Mouse (Mus musculus) B cell, adult 2 months (primary cell): ENCODE measurements around the gene Psd.

Source experiments
- DNase-seq, 2 experiments: peaks; one replicate each; pipeline ENCODE4 v3.0.0; 2022

The Psd gene

DNA sequence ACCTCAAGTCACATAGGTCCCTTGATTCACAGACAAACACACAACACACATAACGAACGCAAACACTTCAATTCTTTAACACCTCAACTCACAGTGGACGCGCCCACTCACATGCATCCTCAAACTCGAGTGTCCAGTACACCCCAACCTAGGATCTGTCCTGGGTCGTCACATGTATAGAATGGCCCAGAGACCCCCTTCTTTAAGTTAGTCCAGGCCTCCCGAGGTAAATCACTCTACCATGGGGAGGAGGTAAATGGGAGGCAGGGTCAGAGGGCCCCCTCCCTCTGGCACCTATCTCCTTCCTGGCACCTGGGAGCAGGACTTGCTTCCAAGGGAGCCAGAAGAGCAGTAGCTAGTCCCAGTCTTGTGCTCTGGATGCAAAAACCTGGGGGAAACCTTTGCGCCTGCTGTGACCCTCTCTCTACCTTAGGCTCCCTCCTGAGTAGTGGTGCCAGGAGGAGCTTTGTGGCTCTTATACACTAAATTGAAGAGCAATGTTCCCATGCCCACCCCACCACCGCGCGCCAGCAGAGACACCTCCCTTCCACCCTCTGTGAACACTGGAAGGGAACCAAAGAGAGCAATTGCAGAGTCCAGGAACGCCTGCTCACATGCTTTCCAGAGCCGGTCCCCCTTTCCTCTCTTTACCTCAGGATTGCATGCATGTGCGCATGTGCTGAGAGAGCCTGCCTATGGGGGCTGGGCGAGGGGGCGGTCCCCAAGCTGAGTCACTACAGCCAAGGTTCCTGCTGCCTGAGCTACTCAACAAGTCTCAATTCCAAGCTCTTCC, 8.2 kb downstream of the Psd start:
- peak; percentile 38 to 40 for DNase-seq

DNA sequence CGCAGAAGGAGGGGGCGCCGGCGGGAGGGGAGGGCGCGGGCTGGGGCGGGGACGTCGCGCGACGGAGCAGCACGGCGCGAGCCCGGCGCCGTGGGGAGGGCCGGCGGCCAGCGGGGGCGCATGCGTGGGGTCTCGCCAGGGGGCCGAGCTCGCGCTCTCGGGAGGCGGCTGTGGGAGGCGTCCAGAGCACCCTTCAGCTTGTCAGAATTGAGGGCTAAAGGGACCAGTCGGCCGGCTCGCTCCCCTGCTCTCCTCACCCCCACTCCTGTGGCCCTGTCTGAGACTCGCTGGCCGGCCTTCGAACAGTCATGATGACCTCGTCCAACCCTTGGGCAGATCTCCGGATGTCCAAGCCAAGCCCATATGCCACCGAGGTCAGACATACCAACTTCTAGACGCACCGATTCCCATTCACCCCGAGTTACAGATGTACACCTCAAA, 8.9 kb downstream of the Psd start:
- peak in 1 of 2 experiments; percentile 12 for DNase-seq

- no peak for DNase-seq
These were observed 9.4 kb downstream of the Psd start for GRCm38 (mm10) chr19:46317546-46317885.

GRCm38 (mm10) chr19:46316846-46317545, 10.0 kb downstream of the Psd start:
- peak; percentile 36 to 37 for DNase-seq

DNA sequence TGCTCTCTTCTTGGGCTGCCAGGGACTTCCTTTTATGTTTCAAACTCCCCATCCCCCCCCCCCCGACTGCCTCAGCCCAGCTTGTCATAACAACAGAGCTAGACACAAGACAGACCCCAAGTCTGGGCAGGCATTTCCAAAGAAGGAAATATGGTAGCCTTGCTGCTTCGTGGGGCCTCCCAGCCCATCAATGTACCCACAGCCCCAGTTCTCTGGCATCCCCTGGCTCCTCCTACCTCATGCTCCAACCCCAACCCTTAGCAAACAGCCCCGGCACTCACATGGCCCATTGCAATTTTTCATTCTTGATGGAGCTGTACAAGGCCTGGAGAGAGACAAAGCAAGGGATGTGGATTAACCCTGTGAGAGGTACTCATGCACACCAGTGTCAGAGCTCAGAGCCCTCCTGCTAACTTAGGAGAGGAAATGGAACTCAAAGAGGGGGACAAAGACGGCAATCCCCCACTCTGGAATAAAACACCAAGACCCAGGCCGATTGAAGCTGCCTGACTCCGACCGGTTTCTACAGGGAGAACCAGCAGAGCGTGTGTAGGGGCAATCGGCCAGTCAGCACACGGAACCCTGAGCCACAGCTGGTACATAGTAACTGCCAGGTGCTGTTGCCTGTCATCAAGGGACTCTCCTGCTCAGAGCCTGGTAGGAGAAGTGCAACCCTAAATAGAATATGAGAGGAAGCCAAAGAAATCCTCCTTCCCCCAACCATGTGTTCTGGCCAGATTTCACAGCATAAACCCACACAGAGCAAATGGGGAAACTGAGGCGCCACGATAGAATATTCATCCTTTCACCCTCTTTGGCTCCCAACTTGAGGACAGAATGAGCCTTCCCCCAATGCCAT, 11.0 kb downstream of the Psd start:
- DNase-seq = peak in 1 of 2 experiments; percentile 21

DNA sequence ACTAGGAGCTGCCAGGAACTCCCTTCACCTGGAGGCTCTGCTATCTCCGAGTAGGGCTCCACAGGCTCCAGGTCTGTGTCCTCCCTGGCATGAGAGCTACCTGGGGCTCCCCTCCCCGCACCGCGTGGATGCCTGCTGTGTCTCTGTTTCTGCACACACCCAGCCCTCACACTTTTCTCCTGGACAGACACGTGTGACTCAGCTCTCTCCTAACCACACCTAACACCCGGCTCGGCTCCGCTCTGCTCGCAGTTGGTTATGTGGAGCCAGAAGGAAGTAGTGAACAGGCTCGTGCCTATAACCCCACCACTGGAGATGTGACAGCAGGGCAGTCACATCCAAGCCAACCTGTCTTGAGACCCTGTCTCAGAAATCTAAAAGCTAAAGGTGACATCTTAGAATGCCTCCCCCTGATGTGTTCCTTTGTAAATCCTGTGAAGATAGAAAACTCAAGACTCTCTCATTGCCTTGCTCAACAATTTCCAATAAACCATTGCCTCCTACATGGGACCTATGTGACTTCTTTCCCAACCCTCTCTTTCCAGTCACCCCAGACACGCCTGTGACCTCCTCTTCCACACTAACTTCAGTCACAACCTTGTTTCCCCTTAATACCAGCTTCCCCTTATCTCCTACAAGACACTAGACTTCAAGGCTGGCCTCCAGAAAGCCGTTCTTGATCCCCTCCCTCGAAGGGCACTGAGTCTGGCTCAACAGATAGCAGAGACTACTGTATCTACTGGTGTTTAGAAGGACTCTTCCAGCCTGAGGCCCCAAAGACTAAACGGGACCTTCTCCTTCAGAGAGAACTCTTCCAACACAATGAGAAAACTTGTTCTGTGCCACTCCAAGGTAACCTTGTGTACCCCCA, 11.8 kb downstream of the Psd start:
- DNase-seq = peak; percentile 39 to 40

GRCm38 (mm10) chr19:46314151-46314601, 12.8 kb downstream of the Psd start:
- DNase-seq = peak; percentile 55 to 65

- no peak for DNase-seq
These were observed 13.4 kb downstream of the Psd start for GRCm38 (mm10) chr19:46313591-46313990.

DNA sequence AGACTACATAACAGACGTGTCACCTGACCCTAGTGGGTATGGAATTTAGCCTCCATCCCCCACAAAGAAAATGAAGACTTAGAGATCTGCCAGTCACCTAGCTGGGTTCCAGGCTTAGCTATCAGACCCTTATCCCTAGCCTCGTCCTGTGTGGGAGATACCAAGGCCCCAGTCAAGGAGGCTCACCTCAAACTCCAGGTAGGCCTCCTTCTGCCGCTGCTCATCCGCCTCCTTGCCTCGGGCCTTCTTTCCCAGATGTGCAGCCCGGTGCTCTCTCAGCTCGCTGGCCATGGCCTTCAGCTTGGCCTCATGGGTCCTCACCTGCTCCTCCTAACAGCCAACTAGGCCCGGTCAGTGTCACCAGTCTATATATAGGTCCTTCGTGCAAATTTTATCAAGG, 13.8 kb downstream of the Psd start:
- DNase-seq = no peak

DNA sequence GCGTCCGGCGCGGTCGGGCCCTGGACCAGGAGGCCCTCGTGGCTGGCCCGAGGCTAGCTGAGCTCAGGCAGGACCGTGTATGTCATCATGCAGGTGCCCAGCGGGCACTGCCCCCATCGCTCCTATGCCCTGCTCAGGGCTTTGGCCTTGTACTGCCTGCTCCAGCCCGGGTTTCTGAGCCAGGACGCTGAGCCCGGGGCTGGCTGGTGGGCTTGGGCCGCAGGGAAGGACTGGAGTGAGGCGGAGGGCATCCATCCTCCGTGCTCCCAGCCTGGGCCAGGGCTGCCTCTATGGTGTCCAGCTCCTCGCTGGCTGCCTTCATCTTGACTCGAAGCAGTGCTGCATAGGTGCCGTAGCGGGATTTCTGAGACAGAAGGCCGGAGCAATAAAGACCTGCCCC, 14.4 kb downstream of the Psd start:
- no peak for DNase-seq

DNA sequence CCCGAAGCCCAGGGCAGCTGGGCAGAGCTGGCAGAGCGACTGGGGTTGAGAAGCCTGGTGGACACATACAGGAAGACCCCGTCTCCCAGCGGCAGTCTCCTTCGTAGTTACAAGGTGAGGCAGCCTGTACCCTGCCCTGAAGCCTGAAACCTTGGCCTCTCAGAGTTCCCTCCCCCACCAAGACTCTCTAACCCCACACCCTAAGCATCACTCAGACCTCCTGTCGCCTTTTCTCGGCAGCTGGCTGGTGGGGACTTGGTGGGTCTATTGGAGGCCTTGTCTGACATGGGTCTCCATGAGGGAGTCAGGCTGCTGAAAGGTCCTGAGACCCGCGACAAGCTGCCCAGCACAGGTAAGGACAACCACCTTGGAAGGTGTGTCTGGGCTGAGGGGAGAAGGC, 15.6 kb downstream of the Psd start:
- DNase-seq = no peak

- no peak for DNase-seq
These were observed 16.6 kb downstream of the Psd start for GRCm38 (mm10) chr19:46310312-46310865.

DNA sequence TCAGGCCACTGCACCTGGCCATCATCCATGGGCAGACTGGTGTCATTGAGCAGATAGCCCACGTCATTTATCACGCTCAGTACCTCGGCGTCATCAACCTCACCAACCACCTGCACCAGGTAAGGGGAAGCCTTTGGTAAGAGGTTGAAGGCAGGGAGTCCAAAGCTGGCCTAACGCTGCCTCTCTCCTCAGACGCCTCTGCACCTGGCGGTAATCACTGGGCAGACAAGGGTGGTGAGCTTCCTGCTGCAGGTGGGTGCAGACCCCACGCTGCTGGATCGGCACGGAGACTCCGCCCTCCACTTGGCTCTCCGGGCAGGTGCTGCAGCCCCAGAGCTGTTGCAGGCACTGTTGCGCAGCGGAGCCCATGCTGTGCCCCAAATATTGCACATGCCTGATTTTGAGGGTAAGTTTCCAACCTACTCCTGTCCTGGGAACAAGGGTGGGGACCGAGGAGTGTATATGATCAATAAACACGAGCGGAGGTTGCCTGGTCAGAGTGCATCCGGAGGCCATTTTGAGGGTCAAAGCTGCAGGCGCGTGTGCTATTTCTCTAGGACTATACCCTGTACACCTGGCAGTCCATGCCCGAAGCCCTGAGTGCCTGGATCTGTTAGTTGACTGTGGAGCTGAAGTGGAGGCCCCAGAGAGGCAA, 17.2 kb downstream of the Psd start:
- DNase-seq = no peak

- peak; percentile 86 to 87 for DNase-seq
These were observed 18.1 kb downstream of the Psd start for GRCm38 (mm10) chr19:46308706-46309435.

DNA sequence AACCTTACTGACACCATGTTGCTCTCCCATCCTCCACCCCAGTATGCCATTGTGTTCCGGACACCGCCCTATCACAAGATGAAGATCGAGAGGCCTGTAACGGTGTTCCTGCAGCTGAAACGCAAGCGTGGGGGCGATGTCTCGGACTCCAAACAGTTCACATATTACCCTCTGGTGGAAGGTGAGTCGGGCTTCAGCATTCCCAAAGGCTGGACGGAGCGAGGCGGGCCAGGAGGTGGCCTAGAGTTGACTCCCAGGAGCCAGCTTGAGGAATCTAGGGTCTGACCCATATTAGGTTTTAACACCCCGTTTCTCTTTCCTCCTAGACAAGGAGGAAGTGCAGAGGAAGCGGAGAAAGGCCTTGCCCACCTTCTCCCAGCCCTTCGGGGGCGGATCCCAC, 18.7 kb downstream of the Psd start:
- no peak for DNase-seq

- no peak for DNase-seq
These were observed 19.2 kb downstream of the Psd start for GRCm38 (mm10) chr19:46307781-46308180.

GRCm38 (mm10) chr19:46306751-46307289, 20.1 kb downstream of the Psd start:
- no peak for DNase-seq

DNA sequence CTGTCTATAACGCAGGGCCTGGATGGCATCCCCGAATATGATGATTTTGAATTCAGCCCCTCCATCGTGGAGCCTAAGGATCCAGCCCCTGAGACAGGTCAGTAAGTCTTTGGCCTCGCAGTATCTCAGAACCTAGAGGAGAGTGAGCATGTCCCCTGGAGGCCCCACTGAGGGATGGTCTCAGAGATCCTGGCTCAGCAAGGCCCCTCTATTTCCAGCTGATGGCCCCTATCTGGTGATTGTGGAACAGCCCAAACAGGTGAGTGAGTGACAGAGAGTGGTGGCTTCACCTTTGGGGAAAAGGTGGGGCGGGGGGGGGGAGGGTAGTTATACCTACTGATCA, 20.7 kb downstream of the Psd start:
- DNase-seq = no peak

DNA sequence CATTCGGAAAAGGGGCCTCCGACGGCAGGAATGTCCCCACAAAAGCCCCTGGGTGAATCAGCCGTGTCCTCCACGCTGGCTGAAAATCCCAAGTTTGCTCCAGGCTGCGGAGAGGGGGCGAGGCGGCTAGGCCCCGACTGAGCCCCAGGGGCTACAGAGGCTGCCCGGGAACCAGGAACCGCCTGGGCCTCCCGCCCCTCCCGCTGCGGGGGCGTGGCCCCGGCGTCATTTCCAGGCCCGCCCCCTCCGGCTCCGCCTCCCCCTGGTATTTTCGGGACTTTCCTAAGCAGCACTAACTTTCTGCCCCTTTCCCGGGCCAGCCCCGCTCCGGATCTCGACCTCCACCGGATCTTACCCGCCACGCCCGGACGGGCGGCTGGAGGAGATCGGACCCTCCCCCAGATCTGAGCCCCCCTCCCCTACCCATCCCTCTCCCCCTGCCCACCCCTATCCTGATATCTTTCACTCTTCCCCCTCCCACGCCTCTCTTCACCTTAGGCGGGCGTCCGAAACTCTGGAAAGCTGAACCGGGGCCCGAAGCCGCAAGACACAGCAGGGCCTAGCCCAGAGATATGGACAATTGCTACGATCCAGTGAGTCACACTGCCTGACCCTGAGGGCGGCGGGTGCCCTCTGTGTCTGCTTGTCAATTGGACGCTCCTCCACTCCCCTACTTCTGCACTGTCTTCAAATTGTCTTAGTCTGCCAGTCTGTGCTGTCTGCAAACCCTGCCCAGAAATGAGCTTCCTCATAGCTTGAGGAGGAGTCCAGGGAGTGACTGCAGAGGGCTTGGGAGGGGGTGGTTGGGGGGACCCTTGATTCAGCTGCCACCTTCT, 21.3 kb downstream of the Psd start:
- peak; percentile 98 for DNase-seq

GRCm38 (mm10) chr19:46304908-46305333, 22.0 kb downstream of the Psd start:
- DNase-seq = no peak
